In genomic region chr4:120186934-120187333, GRCm38 (mm10) we compare ENCODE assay signal across 11 mouse cellular contexts. TPM values are rescaled to one million over a fixed set of nuclear protein-coding genes. Genes with fewer than 3 reads are reported as not detected.
DNase-seq lines count a peak whose midpoint lies in the region; ATAC-seq lines count a peak whose summit lies in the region.
"Had no signal": no experiment of that assay in that cellular context is flagged by ENCODE, and none has a peak within 500 bp of the region (broad histone marks: within the 10 kb centered on the region; RNA-seq: fewer than 3 reads in every experiment).

No protein-coding gene starts in this region.

- H3K4me2 ChIP-seq in hindbrain, embryonic 11.5 days (replicated peaks; ENCODE audit: low read depth, low read length), result no peak overlapping the region
- no peak overlapping the region for H3K4me2 ChIP-seq in hindbrain, embryonic 16.5 days (ENCODE audit: low read length)
- H3K4me2 ChIP-seq: embryonic facial prominence, embryonic 13.5 days had no signal

- DNase-seq in hindbrain, embryonic 11.5 days (ENCODE audit: low spot score), result peak; percentile 48
- peak; percentile 16 for DNase-seq in right cerebral cortex, postnatal 4 days
- DNase-seq in right cerebral cortex, postnatal 25 days, result no peak
- peak; percentile 54 for DNase-seq in embryo, embryonic 10.5 days (ENCODE audit: low spot score)
- DNase-seq in testis, postnatal 10 days (ENCODE audit: low spot score), result peak; percentile 66
- no peak for DNase-seq in urinary bladder, adult 2 months (ENCODE audit: low spot score)

- no peaks in the 10 kb centered on the region for H3K9me3 ChIP-seq in hindbrain, embryonic 11.5 days (ENCODE audit: control insufficient read depth, low read length)
- H3K9me3 ChIP-seq in hindbrain, embryonic 16.5 days (ENCODE audit: control insufficient read depth, low read length), result no peaks in the 10 kb centered on the region
- H3K9me3 ChIP-seq: embryonic facial prominence, embryonic 13.5 days had no signal

- WGBS in hindbrain, embryonic 11.5 days, result 5% methylated on average over 4 of the region's 4 CpGs
- WGBS in hindbrain, embryonic 16.5 days, result 10% methylated on average over 4 of the region's 4 CpGs

- no peak for ATAC-seq in hindbrain, embryonic 11.5 days (ENCODE audit: low FRiP score)
- no peak for ATAC-seq in hindbrain, embryonic 16.5 days
- ATAC-seq: midbrain, embryonic 16.5 days; Patski had no signal

- no peak overlapping the region for H3K4me3 ChIP-seq in hindbrain, embryonic 11.5 days (ENCODE audit: low read depth, low read length)
- no peak overlapping the region for H3K4me3 ChIP-seq in hindbrain, embryonic 16.5 days (ENCODE audit: low read length)
- H3K4me3 ChIP-seq: embryonic facial prominence, embryonic 13.5 days had no signal

- no peak overlapping the region for H3K27ac ChIP-seq in hindbrain, embryonic 11.5 days (ENCODE audit: low read depth, low read length)
- H3K27ac ChIP-seq in hindbrain, embryonic 16.5 days (ENCODE audit: low read depth, low read length), result no peak overlapping the region
- H3K27ac ChIP-seq: embryonic facial prominence, embryonic 13.5 days had no signal

- no peak overlapping the region for H3K9ac ChIP-seq in hindbrain, embryonic 11.5 days (ENCODE audit: low read depth, low read length)
- no peak overlapping the region for H3K9ac ChIP-seq in hindbrain, embryonic 16.5 days (ENCODE audit: low read depth, low read length)
- H3K9ac ChIP-seq: embryonic facial prominence, embryonic 13.5 days had no signal

- no peaks in the 10 kb centered on the region for H3K36me3 ChIP-seq in hindbrain, embryonic 11.5 days (ENCODE audit: control insufficient read depth, insufficient read depth, low read length)
- H3K36me3 ChIP-seq in hindbrain, embryonic 16.5 days (ENCODE audit: control insufficient read depth, insufficient read depth, low read length), result no peaks in the 10 kb centered on the region
- H3K36me3 ChIP-seq: embryonic facial prominence, embryonic 13.5 days had no signal

- no peaks in the 10 kb centered on the region for H3K27me3 ChIP-seq in hindbrain, embryonic 11.5 days (ENCODE audit: control insufficient read depth, insufficient read depth, low read length)
- H3K27me3 ChIP-seq in hindbrain, embryonic 16.5 days (replicated peaks; ENCODE audit: control insufficient read depth, insufficient read depth, low read length), result no peaks in the 10 kb centered on the region; the same call in 1 of the 2 replicates
- H3K27me3 ChIP-seq: embryonic facial prominence, embryonic 13.5 days; Patski had no signal

- no peaks in the 10 kb centered on the region for H3K4me1 ChIP-seq in hindbrain, embryonic 11.5 days (replicated peaks; ENCODE audit: control insufficient read depth, insufficient read depth, low read length)
- peaks cover 10% of the 10 kb centered on the region; the same call in 1 of the 2 replicates for H3K4me1 ChIP-seq in hindbrain, embryonic 16.5 days (ENCODE audit: control insufficient read depth, insufficient read depth, low read depth, low read length)
- H3K4me1 ChIP-seq: embryonic facial prominence, embryonic 13.5 days had no signal

RNA-seq across cellular contexts. Expression of gene Edn2, which starts 25.9 kb away (rescaled TPM):
- polyA plus RNA-seq in hindbrain, embryonic 11.5 days (2014; fragmentation: Nextera tagmentation; extraction: Ambion mirVana), result not detected in 2 replicates
- polyA plus RNA-seq in hindbrain, embryonic 16.5 days (2015; fragmentation: Nextera tagmentation; extraction: Ambion mirVana), result 0.31 TPM in 1 of 2 replicates, not detected in the other
- polyA plus RNA-seq in urinary bladder, adult 2 months (2012; rRNA removed), result 0.10 and 0.24 TPM in 2 replicates
- polyA plus RNA-seq: kidney, embryonic 14.5 days; midbrain, embryonic 16.5 days; Patski had no signal

Comparison
In these comparisons a context has a peak if more than half of its experiments do, and no peak if none do; other contexts are left out.
1. DNase-seq: peak in hindbrain, embryonic 11.5 days (single experiment), right cerebral cortex, postnatal 4 days (single experiment), embryo, embryonic 10.5 days (single experiment) and testis, postnatal 10 days (single experiment); none in right cerebral cortex, postnatal 25 days (single experiment) and urinary bladder, adult 2 months (single experiment).